Mouse (Mus musculus) retina, postnatal 1 day (tissue): Measurements from ENCODE around the gene Vwc2l.
A peak's percentile ranks its signal among the peaks of the same experiment; 100 is the strongest.

ENCODE experiments used
- DNase-seq: peaks from one replicate; pipeline ENCODE4 v3.0.0-alpha.2; 2012

The Vwc2l gene

DNA sequence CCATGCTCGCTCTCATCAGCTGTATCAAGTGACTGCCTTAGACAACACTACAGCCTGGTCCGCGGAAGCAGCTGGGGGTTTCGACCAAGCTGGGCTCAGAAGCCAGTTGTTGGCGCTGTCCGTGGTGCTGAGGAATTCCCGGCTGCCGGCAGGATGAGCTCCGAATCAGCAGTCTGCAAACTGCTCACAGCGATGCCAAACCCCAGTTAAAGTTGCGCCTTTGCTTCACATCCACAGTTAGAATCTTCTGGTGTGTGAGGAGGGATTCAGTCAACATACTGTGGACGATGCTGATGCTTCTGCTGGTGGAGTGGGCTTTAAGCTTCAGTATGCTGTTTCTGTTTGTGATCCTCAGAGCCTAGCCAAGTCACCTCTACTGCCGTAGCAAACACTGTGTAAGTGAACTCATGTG lies at the start of gene Vwc2l:
TSS of gene Vwc2l (plus strand) at position 61 of the 412 bp plus-strand sequence.
- peak; percentile 76 for DNase-seq

DNA sequence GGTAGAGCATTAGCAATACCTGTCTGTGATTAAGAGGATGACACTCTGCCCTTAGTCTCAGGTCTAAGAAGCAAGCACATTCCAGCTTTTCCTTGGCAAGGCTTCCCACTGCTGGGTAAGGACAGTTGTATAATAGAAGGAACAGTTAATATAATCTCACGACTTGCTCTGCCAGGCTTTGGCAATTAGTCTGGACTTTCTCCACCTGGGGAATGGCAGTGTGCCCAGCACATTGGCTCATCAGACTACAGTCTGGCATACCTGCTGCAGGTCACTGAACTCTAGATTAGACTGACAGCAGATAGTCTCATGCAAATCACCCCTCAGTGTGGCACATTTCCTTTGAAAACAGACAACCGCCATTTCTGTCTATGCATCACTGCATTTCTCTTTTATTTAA lies 33.0 kb upstream of the Vwc2l start:
- DNase-seq, result no peak

DNA sequence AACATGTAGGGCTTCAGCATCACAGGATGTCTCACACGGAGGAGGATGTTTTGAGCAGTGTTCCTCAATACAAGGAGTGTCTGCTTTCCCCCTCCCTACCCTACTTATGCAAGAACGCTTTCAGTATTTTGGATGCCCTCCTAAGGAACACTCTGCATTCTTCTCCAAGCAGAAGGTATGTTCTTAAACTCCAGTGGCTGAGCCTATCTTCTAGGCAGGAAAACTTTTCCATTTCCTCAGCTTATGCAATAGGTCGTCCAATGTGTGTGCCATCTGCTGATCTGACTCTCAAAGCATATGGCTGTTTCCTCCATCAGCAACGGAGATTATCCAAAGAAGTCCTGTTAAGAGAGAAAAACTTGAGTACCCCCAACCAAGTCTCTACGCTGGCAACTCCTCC lies 25.2 kb upstream of the Vwc2l start:
- no peak for DNase-seq

DNA sequence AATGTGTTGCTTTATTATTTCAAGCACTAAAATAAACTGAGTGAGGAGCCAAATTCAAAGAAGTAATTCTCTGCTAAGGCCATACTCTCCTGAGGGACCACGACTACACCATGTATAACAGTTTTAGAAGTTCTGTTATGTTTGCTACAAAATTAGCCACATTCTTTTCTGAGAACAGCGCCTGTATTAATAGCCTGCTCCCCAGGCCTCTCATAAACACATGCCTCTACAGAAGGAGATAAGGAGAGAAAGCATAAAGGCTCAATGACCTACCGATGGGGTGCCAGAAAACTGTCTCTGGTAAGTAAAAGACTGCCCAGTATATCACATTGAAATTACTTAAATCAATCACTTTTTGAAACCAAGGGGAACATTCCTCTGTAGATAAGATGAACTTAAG lies 21.6 kb upstream of the Vwc2l start:
- no peak for DNase-seq

DNA sequence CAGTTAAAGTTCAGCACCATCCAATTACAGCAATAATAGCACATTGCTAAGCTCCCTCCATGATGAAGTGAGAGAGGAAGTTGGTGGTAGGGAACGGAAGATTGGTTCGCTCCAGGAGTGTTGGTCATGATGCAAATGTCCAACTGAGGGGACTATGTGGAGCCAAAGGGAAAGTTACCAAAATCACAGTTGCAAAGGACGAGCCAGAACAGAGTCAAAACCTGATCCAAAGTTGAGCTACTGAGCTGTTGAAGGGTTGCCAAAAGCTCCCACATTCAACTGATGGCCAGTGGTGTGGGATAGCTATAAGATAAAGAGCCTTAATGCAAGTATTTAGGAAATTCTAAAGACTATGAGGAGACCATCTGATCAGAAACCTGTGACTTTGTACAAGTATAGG lies 19.7 kb upstream of the Vwc2l start:
- no peak for DNase-seq

DNA sequence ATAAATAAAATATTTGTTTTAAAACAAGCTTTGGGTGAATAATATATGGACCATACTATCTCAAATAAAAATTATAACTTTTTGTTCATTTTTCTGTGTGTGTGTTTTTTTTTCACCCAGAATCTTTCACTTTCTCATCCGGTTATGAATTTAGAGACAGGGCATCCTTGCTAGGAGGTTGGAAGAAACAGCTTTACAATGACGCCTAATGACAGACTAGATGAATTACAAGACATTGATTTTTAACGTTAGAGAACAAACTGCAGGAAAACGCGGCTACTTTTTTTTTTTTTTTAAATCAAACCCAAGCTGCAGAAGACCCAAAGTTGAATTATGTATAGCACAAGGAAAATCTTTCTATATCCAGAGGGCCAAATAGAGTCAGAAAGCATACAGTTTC lies 470 bp upstream of the Vwc2l start:
- DNase-seq, result peak; percentile 7

DNA sequence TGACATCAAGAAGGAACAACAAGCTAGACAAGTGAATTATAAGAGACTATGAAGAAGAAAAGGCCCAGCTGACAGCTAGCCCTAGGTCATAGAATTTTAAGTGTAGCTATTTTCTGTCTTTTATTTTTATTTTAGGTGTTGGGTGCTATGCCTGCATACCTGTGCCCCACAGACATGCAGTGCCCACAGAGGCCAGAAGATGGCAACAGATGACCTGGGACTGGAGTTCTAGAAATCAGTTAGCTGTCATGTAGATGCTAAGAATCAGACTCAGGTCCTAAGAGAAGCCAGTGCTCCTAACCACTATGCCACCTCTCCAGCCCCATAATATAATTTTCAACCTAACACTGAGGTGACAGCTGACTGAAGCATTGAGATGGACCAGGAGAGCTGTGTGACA lies 61.6 kb downstream of the Vwc2l start:
- DNase-seq, result no peak

DNA sequence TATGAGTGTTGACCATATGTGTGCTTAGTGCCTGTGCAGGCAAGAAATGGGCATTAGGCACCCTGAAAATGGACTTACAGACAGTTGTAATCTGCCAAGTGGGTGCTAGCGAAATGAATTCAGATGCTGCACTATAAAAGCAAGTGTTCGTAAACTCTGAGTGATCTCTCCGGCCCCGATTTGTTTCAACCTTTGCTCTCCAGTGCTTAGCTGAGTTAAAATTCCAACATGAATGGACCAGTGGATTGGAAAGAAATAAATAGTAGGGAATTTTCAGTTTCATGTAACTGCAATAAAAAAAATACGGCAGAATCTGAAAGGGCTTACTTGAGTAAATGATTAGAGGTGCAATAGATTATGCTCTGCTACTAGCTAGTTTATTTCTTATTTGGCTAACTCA lies 66.1 kb downstream of the Vwc2l start:
- no peak for DNase-seq

DNA sequence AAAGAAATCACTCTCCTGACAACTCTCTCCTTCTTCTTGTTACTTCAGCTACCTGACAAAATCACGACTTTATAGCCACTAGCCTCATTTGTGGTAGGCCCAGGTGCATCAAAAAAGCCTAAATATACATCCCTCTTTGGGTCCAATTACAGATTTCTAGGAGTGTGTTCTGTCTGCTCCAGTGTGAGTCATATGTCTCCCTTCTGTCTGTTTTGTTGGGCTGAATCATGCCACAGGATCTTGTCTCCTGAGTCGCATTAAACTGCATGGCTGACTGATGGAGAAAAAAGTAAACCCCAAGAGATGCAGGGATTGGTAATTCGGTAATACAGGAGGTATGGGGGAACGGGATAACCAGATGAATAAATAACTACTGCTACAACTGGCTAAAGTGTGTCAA lies 69.6 kb downstream of the Vwc2l start:
- no peak for DNase-seq

DNA sequence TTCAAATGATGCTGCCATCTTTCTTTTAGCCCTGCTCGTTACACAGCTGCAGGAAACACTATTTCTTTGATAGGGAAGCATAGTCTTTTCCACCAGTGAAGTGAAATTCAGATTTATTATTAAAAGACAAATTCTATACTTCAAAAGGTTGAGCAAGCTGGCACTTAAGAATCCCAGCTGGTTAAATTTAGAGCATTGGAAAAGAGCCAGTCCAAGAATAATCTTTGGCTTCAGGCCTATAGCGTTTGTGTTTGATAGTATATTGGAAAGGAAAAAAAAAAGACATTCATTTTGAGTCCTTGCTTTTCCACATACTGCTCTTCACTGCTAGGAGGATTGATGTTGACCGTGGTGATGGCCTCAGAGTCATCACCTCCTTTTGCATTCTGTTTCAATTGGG lies 77.9 kb downstream of the Vwc2l start:
- no peak for DNase-seq

DNA sequence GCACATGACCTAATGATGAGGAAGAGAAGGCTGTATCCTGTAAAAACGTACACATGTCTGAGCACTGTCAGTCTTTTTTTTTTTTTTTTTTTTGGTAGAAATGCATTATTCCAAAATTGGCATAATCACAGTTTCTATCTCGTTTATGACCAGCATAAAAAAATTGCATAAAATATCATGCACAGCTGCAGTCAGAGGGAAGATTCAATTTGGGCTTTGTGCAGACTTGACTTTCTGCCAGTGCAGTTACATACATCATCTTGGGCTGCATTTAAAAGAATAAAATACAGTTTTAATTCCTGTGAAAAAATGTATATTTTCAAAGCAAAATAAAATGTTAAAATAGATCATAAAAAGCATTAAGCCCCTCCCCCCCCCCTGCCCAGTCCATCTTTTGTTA lies 97.6 kb downstream of the Vwc2l start:
- no peak for DNase-seq

DNA sequence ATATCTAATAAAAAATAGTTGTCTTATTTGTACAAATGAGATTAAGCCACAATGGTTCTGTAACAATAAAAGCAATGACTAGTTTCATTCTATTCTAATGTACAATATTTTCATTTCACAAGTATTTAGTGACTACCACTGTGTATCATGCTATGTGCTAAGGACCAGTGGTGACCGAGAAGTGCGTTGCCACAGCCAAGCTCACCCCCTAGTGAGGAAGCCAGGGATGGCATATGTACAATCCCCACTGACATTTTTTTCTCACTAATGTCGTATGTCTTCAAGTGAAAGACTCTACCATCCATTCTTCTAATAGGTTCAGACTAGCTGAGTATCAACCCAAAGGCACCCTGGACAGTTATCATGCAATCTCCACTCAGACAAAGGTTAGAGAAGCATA lies 107.7 kb downstream of the Vwc2l start:
- no peak for DNase-seq

DNA sequence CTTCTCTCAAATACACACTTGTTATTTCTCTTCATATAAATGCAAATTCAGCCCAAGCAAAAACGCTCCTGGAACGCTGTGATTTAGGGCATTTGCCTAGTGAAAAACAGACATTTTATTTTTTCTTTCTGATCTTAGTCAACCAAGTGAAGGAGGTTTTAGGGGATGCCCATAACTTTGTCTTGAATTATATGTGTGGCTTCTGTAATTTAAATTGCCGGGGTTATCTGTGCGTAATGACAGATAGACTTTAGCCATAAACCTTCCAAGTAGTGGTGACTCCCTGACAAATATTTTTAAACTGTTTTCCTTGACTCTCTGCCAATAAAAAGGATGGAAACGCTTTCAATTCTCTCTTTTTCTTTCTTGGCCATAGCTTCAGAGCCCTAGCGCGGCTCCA lies 116.7 kb downstream of the Vwc2l start:
- no peak for DNase-seq

DNA sequence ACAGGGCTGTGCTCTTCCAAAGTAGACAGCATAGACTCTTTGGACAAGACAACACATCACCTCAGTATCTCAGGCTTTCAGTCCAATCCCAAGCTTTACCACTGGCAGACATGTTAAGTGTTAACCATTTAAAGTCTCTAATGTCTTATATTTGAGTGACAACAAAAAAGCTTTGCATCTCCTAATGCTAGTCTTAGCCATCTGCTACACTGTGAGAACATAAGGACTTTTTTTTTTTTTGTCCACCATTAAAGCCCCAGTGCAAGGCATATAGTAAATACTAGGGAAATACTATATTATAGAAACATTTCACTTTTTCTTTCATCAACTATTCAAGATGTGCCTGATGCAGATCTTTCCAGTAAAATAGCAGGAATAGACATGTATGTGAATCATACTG lies 119.8 kb downstream of the Vwc2l start:
- DNase-seq, result no peak

DNA sequence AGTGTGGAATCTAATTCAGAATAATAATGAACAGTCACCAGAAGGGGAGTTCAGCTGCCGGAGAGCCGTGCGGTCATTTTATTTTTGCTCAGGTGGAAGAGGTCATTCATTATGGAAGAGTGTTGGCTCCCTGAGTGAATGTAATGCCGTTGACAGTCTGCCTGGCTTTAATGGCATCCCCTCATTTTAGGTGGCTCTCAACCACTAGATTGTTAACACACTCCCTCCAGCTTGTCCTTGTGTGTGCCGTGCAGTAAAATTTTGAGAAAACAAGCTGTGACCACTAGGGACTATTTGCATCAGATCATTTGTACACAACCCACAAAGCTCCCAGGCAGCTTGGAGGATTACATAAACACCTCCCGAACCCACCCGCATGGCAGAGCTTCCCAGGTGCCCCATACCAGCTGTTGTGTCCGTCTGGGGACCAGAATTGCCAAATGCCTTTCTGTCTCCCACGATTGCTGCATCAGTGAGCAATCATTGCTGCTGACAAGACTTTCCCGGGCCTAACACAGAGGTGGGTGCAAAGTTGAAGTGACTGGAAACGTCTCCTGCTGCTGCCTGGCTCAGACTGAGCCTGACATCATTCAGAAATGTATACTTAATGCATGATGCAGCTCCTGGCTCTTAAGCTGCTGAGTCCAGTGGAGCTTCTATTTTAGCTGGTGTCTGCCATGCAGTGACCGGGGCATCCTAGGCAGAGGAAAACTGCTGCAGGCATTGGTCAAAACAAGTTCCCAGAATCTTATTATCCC lies 126.3 kb downstream of the Vwc2l start:
- peak; percentile 49 for DNase-seq

DNA sequence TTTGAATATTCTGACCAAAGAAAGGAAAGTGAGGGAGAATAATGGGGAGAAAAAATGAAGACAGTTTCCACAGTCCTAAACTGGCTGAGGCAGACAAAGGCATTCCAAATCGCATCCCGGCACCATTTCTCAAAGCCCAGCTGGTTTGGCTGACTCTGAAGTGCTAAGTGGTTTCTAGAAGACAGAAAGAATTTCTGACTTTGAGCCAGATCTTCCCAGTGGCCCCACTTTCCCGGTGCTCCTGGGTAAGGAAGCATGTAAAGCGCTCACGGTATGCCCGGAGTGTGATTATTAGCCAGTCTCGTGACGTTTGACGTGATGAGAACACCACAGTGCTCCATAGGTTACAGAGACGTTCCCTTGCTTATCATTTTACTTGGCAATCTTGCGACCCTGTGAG lies 127.9 kb downstream of the Vwc2l start:
- DNase-seq, result no peak

DNA sequence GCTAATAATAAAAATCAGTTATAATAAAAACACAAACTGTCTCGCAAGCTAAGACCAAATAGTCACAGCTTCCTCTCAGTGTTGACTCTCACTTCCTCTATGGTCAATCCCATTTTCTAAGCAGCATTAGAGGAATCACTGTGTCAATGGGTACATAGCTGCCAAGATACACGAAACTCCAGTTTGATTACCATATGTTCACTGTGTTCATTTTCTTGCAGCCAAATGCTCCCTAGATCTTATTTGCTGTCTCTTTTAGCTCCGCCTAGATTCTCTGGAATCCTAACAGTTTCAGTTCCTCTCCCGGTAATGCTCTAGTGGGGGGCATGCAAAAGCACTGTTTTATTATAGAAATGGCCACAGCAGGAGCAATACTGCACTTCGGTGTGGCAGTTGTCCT lies 130.4 kb downstream of the Vwc2l start:
- DNase-seq, result no peak

DNA sequence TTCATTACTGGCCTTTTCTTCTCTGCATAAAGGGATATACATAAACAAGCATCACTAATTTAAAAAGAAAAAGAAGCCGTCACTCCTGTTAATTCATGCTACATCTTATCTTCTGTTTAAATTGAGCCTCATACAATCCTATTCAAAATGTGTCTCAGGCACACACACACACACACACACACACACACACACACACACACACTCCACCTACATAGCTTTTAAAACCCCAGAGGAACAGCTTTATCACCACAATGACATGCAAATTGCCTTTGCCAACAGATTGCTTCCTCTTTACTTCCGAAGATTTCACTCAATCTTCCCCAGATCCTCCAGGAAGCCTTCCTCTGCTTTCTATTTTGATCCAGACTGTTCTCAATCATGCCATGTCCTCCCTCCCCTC lies 136.2 kb downstream of the Vwc2l start:
- no peak for DNase-seq

DNA sequence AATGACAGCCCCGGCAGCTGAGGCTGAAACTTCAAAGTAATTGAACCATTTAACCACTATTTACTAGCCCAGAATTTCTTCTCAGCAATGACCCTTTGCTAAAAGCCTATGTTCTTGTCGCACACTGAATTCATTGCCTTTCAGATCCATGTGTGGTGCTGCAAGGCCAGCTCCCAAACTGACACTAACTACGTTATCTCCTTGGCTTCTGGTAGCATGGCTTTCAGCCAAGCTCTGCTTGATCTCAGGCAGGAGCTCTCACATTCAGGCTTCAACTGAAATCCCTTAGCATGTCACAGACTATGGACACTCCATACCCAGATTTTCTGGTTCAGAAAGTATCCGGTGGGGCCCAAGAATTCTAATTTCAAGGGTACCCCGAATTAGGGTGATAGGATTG lies 140.6 kb downstream of the Vwc2l start:
- DNase-seq, result no peak

DNA sequence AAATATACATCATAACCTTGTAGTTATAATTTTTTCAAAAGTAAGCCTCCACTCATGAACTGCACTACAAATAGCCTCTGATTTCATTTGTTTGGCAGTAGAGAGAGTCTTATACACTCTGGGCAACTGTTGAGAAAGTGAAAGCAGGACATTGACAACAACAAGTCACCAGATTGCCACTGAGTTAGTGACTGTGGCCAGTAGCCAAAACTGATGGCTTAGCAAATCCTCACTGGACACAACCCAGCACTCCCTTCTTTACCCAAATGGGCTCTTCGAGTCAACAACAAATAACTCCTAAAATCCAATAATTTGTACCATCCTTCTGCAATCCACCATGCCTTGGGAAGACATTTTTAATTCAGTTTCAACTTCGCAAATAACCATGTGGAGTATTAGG lies 155.0 kb downstream of the Vwc2l start:
- no peak for DNase-seq

DNA sequence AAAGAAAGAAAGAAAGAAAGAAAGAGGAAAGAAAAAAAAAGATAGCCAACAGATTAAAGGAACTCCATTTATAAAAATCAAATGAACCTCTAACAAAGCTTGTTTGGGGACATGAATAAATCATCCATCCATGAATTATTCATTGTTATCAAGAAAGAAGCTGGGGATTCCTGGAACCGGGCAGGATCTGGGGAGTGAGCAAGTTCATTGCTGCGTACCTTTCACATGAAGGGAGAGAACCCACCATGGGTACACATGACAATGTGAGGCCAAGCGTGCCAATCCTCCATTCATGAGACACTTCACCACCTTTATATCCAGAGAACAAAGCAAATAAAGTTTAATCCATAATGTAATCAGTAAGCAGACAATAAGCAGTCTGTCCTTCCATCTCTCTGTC lies 155.8 kb downstream of the Vwc2l start:
- DNase-seq, result peak; percentile 37

DNA sequence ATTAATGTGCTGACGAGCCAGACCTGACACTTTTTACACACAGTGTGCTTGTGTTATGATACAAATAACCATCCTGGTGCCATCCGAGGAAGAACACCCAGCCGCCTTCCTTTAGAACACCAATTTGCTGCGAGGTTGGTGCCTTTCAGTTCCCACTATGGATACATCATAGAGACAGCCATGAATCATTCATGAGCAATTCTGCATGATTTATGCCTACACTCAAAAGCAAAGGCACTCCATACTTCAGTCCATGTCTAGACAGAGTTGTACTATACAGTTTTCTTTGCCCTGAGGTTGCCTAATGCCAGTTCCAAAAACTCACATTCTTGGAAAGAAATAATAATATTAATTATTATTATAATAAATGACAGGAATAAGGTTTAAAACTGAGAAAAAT lies 158.6 kb downstream of the Vwc2l start:
- peak; percentile 25 for DNase-seq

DNA sequence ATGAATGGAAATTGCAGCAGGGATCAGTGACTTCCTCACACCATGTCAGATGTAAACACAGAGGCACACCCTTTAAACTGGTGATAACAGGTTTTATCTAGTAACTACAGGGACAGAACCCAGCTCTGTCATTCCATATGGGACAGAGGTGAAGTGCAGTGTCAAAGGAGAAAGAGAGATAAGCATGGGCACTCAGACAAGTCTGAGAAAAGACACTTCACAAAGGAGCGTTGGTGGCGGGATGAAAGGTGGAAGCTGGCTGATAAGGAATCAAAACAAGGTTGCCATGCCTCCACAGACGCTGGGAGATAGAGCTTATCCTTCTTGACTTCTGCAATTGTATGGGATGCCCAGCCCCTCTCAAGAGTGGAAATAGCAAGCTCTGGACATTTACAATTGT lies 176.8 kb downstream of the Vwc2l start:
- no peak for DNase-seq

DNA sequence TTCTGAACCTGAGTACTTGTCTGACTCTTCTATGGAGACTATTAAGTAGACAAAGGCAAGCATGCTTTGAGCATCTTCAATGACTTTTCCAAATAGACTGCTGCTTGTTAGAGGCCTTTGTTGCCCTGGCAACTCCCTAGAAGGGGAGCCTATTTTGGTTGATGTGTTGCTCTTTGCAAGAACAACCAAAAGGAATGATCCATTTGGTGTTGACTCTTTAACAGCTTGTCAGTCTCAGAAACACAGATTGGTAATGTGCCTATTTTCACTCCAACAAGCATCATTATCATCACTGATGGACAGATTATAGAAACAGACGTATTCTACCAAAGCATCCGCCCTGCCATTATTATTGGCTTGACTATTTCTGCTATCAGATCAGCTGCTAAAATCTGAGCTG lies 181.9 kb downstream of the Vwc2l start:
- DNase-seq, result no peak

DNA sequence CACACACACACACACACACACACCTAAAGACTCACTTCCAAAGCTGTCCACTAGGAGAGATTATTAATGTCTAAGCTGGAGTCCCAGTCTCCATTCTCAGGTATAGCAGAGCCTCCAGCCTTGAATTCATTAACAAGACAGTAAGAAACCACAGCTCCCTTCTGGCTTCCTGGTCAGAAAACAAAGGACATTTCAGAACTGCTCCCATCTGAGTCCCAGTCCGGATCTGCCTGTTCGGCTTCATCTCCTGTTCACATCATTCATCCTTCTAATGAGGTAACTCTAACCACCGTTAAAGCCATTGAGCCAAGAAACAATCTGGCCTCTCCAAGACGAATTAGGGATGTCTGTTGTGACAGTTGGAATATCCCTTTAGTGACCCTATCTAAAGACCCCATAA lies 185.7 kb downstream of the Vwc2l start:
- DNase-seq, result peak; percentile 11

DNA sequence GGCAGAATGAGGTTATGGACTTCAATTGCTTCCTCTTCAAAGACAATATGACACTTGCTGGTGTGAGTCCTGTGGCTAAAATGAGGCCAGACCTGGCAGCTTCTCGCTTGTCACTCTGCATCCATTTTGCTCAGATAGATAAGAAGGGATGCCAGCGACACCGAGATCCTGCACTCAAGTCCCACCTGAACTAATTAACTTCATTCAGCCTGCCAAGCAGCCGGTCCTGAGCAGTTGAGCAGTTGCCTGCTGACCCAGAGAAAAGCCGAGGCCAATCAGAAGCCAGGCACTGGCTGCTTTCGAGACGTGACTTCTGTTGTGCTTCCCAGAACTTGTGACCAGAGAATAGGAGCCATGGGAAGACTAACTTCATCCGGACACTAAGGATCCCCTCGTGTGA lies 187.6 kb downstream of the Vwc2l start:
- DNase-seq, result peak; percentile 33
